1 mouse cellular context compared by ENCODE assay signal in the genomic region with DNA sequence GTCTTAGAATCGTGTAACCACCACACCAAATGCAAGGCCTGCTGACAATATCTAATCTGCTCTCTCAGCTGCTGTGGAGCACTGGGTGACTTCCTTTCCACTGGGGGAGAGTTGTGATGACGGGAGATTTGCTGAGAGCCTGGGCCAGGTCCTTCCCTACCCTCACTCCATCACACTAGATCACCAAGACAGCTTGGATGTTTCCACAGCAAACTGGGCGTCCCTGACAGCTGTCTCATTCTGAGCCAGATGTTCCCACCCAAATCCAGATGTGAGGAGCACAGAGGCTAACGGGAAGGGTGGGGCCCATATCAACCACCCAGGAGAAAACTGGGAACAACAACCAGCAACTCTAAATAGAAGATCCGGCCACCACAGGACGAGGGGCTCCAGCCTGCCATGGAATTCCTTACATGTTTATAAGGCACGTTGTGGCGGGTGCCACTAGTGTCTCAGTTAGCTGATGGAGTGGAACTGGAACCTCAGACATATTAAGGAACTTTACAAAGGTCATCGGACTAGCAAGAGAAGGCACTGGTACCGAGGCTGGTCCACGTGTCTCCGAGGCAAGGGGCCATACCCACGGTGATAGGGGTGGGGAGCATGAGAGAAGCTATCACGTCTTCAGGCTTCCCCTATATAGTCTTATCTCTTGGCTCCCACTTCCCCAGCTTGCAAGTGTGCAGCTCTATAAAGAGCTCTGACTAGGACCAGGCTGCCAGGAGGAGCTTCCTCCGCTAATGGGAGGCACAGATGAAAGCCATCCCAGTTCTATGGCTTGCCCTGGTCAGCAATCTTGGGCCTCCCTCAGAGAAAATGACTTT.
TF ChIP-seq lines count a peak whose summit lies in the region.

No protein-coding gene starts in this region.

TF ChIP-seq in MEL, 35 proteins besides CTCF, POLR2A, EP300 and RAD21:
- TF ChIP-seq HCFC1 (IDR thresholded peaks at IDR 0.05; ENCODE audit: low read depth, low read length) (peak; percentile 34; the same call in 1 of the 2 replicates), ZC3H11A (IDR thresholded peaks at IDR 0.05; ENCODE audit: low read depth, low read length) (no peak), BHLHE40 (IDR thresholded peaks at IDR 0.05; ENCODE audit: borderline replicate concordance, low read depth, low read length) (peak; percentile 78), GABPA (IDR thresholded peaks at IDR 0.05; ENCODE audit: low read depth, low read length) (no peak), E2F4 (IDR thresholded peaks at IDR 0.05; ENCODE audit: borderline replicate concordance, low read depth, low read length) (no peak), JUND (IDR thresholded peaks at IDR 0.05; ENCODE audit: low read depth, low read length) (no peak), NELFE (IDR thresholded peaks at IDR 0.05; ENCODE audit: low read depth, low read length) (no peak), RCOR1 (IDR thresholded peaks at IDR 0.05; ENCODE audit: low read depth, low read length) (peak; percentile 81), MEF2A (IDR thresholded peaks at IDR 0.05; ENCODE audit: extremely low read depth, insufficient replicate concordance, low read depth, low read length, poor library complexity, severe bottlenecking) (peak; percentile 41; the same call in 1 of the 2 replicates), MYB (IDR thresholded peaks at IDR 0.05; ENCODE audit: low read depth, low read length) (no peak), ETS1 (IDR thresholded peaks at IDR 0.05; ENCODE audit: low read depth, low read length) (peak; percentile 98), ZNF384 (IDR thresholded peaks at IDR 0.05; ENCODE audit: low read depth, low read length) (0 out of 2 replicates have a peak, but pooled peaks have one; percentile 13), KAT2A (conservative IDR thresholded peaks at IDR 0.05; ENCODE audit: low read depth, low read length) (no peak; the same call in 1 of the 2 replicates), MYC (IDR thresholded peaks at IDR 0.05; ENCODE audit: low read depth, low read length) (peak; percentile 96), USF1 (IDR thresholded peaks at IDR 0.05; ENCODE audit: low read depth, low read length) (peak; percentile 75), SMC3 (IDR thresholded peaks at IDR 0.05; ENCODE audit: low read depth, low read length) (0 out of 2 replicates have a peak, but pooled peaks have one; percentile 10), ZKSCAN1 (IDR thresholded peaks at IDR 0.05; ENCODE audit: low read depth, low read length) (0 out of 2 replicates have a peak, but pooled peaks have one; percentile 27), TAL1 (IDR thresholded peaks at IDR 0.05; ENCODE audit: low read length) (peak; percentile 92), NRF1 (IDR thresholded peaks at IDR 0.05; ENCODE audit: insufficient read depth, low read depth, low read length, poor library complexity, severe bottlenecking) (no peak), TCF12 (IDR thresholded peaks at IDR 0.05; ENCODE audit: low read depth, low read length) (peak; percentile 96), USF2 (IDR thresholded peaks at IDR 0.05; ENCODE audit: borderline replicate concordance in 1 of 2, insufficient read depth in 1 of 2, low read depth in 1 of 2, low read length in 2 of 2) (no peak), POLR2AphosphoS5 (IDR thresholded peaks at IDR 0.05; ENCODE audit: borderline replicate concordance, low read depth, low read length) (no peak), TBP (IDR thresholded peaks at IDR 0.05; ENCODE audit: low read depth, low read length) (peak; percentile 71), CHD2 (IDR thresholded peaks at IDR 0.05; ENCODE audit: low read length) (peak; percentile 21; the same call in 1 of the 2 replicates), CHD1 (IDR thresholded peaks at IDR 0.05; ENCODE audit: low read depth, low read length) (no peak), MXI1 (IDR thresholded peaks at IDR 0.05; ENCODE audit: low read depth, low read length) (peak; percentile 97), ELF1 (IDR thresholded peaks at IDR 0.05; ENCODE audit: low read depth, low read length) (peak; percentile 45; the same call in 1 of the 2 replicates), MAZ (IDR thresholded peaks at IDR 0.05; ENCODE audit: low read depth, low read length) (peak; percentile 87), SIN3A (IDR thresholded peaks at IDR 0.05; ENCODE audit: low read length) (peak; percentile 75), MAFK (IDR thresholded peaks at IDR 0.05; ENCODE audit: borderline replicate concordance, low read depth, low read length) (peak; percentile 39; the same call in 1 of the 2 replicates), GATA1 (IDR thresholded peaks at IDR 0.05; ENCODE audit: low read depth, low read length) (peak; percentile 97), ZMIZ1 (IDR thresholded peaks at IDR 0.05; ENCODE audit: low read depth, low read length) (no peak; the same call in 1 of the 2 replicates), UBTF (IDR thresholded peaks at IDR 0.05; ENCODE audit: borderline replicate concordance, insufficient read depth, low read depth, low read length) (no peak), MAX (IDR thresholded peaks at IDR 0.05; ENCODE audit: low read length) (peak; percentile 96), POLR2AphosphoS2 (IDR thresholded peaks at IDR 0.05; ENCODE audit: low read length) (no peak)
